Mouse (Mus musculus): ENCODE measurements around the gene Atg4c.

Atg4c gene

DNA sequence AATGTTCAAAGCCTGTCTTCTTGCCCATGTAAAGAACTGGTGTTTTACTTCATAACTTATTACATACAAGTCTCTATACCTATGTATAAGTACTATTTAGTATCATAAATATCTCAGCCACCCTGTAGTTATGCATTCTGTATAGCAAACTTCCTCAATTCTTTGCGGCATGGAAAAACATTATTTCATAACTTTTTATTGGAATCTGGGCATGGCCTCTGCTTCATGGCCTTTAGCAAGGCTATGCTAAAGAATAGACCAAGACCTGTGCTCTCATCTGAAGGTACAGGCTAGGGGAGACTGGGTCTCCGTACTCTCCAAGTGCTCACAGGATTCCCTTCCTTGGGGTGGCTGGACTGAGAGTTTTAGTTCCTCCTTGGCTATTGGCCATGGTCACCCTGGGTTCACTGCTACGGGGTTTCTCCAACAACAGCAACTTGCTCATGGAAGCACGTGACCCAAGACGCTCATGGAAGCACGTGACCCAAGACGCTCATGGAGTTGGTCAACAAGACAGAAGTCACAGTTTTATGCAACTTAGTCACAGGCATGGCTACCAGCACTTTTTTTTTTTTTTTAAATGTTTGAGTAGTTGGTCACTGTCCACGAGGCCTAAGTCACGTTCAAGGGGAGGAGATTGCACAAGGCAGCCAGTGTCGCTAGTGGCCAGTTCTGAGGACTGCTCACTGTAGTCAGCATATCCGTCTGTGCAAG lies 7.2 kb upstream of the Atg4c start:
- DNase-seq (ENCODE audit: low read depth), result no peak

DNA sequence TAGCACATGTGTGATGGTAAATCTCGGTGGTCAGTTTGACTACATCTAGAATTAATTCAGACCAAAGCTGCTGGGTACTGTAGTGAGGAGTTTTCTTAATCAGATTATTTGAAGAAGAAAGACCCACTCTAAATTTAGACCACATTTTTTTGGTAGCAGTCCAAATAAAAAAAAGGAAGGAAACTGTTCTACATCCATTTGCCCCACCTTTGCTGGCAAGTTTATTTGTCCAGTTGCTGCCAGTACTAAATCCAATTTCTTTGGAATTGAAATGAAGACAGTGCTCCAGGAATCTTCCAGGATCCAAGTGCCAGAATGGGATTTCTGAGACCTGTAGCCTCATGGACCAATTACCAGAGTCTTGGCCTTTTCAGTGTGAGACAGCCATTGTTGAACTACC lies 1.1 kb upstream of the Atg4c start:
- no peak for DNase-seq (ENCODE audit: low read depth)

- DNase-seq (ENCODE audit: low read depth), result no peak
These were observed 520 bp upstream of the Atg4c start for GRCm38 (mm10) chr4:99193214-99193613.

- DNase-seq (ENCODE audit: low read depth), result no peak
These were observed 1.1 kb downstream of the Atg4c start for GRCm38 (mm10) chr4:99194826-99195225.

- no peak for DNase-seq (ENCODE audit: low read depth)
These were observed 5.0 kb downstream of the Atg4c start for GRCm38 (mm10) chr4:99198721-99199120.

- DNase-seq (ENCODE audit: low read depth), result peak; percentile 21
These were observed 6.1 kb downstream of the Atg4c start for GRCm38 (mm10) chr4:99199757-99200251.

GRCm38 (mm10) chr4:99200383-99201136 lies 6.8 kb downstream of the Atg4c start:
- no peak for DNase-seq (ENCODE audit: low read depth)

DNA sequence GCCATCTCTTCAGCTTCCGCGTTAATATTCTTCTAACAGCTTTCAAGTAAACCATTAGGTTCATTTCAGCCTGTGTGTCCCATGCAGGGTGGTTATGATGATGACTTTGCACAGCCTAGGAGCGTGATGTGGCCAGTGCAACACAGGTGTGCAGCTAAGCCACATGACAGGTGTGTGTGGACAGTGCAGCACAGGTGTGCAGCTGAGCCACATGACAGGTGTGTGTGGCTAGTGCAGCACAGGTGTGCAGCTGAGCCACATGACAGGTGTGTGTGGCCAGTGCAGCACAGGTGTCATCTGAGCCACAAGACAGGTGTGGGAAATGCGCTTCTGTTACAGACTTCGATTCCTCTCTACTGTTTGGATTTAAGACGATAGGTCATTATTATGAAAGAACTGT lies 12.0 kb downstream of the Atg4c start:
- no peak for DNase-seq (ENCODE audit: low read depth)

DNA sequence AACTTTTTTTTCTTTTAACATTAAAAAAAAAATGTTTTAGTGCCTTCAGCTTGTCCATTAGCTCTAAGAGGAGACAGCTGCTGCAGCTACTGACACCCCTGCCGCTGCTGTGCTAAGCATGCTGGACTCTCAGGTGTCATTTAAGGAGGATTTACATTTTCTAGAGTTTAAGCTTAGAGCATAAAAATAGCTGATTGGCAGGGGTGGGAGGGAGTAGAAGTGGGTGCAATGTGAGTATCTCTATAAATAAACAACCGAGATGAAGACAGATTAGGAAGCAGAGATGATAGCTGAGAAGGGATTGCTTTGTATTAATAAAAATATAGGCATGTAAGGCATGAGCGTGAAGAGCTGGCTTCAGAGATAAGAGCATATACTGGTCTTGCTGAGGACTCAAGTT lies 12.6 kb downstream of the Atg4c start:
- no peak for DNase-seq (ENCODE audit: low read depth)

DNA sequence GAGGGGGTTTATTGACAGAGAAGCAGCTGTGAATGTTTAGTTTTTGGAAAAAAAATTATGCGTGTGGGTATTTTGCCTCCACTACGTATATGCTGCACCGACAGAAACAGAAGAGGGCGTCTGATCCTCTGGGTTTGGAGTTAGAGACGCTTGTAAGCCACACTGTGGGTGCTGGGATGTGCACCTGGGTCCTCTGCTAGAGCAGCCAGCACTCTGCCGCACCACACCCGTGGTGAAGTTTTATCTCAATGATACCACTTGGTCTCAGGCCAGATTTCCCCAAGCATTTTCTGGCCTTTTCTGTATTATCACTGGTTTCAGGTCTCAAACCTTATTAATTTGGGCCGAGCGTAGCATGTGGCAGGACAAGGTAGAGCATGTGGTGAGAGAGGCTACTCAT lies 16.4 kb downstream of the Atg4c start:
- DNase-seq (ENCODE audit: low read depth), result no peak

DNA sequence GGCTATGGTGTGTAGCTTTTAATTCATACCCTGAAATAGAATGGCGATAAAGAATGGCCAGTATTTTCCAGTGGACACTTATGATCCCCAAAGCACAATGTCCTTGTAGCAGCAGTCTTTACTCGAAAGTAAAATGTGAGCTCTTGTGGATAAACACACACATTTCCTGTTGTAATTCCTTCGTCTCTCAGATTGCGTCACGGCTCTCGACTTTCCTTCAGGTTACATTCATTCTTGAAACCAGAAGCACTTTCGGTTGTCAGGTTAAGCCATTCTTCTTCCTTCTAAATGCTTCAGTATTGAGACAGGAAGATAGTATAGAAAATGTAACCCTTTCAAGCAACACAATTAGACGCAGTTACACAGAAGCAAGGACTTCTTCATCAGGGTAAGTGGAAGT lies 17.9 kb downstream of the Atg4c start:
- no peak for DNase-seq (ENCODE audit: low read depth)

GRCm38 (mm10) chr4:99213123-99213522 lies 19.4 kb downstream of the Atg4c start:
- no peak for DNase-seq (ENCODE audit: low read depth)

GRCm38 (mm10) chr4:99222221-99222620 lies 28.5 kb downstream of the Atg4c start:
- DNase-seq (ENCODE audit: low read depth), result no peak

- no peak for DNase-seq (ENCODE audit: low read depth)
These were observed 31.1 kb downstream of the Atg4c start for GRCm38 (mm10) chr4:99224790-99225189.

GRCm38 (mm10) chr4:99227226-99227625 lies 33.5 kb downstream of the Atg4c start:
- DNase-seq (ENCODE audit: low read depth), result no peak

GRCm38 (mm10) chr4:99229371-99229770 lies 35.6 kb downstream of the Atg4c start:
- no peak for DNase-seq (ENCODE audit: low read depth)

DNA sequence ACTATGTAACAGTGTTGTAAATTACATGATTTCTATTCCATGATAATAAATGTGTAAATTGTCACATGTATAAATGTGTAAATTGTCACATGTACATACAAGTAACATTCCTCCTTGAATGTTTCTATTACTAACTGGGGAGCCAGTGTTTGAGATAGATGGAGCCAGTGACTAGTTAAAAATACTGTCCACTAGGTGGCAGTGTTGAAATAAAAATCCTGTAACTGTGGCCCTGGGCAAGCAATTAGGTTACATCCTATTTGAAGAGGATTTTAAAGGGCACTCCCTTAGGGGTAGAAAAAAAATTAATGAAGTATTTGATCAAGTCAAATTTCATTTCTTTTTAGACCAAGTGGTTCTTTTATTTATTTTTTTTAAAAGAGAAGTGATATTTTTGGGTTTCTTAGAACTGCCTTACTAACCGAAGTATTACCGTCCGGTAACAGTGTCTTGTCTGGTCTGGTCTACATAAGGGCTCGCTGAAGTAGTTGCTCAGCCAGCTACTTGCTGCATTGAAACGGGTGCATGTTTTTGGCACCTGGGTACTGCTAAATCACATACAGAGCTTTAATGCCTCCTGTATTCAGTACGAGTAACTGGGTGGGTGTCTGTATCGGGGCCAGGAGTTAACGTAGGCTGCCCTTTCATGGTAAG lies 41.6 kb downstream of the Atg4c start:
- peak; percentile 49 for DNase-seq (ENCODE audit: low read depth)

GRCm38 (mm10) chr4:99238305-99238704 lies 44.6 kb downstream of the Atg4c start:
- no peak for DNase-seq (ENCODE audit: low read depth)

GRCm38 (mm10) chr4:99241674-99242073 lies 47.9 kb downstream of the Atg4c start:
- no peak for DNase-seq (ENCODE audit: low read depth)

GRCm38 (mm10) chr4:99249358-99249757 lies 55.6 kb downstream of the Atg4c start:
- DNase-seq (ENCODE audit: low read depth), result no peak

DNA sequence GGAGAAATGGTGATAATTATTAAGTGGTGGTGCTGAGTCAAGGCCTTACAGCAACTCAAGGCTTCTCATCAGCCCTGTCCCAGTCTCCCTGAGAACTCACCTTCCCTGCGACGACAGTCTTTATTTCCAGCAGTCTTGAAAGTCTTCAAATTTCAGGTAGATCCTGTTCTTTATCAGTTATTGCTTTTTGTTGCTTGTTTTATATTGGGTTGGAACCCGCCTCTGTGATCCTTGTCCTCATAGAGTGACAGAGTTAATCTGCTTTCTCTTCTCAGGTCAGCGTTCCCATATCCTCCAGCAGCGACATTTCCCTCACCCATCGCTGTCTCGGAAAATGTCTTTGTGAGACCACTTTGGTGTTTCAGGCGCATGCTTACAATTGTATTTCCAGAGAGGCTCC lies 56.1 kb downstream of the Atg4c start:
- DNase-seq (ENCODE audit: low read depth), result no peak

DNA sequence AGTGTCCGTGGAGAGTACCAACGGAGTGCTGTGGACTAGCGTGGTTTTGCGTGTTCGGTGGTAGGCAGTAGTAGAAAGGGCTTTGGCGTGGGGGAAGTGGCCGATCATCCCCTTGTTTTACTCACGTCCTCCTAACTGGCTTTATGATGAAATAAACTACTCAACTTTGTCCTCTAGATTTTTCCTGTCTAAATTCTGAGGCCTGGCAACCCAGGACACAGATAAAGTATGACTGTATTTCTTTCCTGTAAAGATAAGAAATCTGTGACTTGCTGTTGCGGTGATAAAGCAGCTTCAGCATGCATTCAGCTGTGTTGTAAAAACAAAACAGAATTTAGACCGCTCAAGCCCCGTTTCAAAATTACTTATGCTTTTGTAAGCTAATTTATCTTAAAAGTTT lies 59.2 kb downstream of the Atg4c start:
- DNase-seq (ENCODE audit: low read depth), result no peak

DNA sequence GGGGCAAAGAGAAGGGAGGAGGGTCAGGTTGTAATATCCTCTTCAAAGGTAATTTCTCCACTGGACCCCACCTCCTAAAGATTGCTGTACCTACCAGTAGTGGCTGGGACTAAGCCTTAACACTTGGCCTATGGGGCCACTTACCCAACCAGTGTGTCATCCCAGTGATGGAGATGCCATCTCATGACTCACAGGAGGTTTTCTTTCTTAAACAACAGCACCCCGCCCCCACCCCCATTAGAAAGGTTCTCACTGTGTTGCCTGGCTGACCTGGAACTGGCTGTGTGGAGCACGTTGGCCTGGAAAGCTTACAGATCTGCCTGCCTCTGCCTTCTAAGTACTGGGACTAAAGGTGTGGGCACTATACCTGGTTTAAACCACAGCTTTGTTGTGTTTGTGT lies 69.5 kb downstream of the Atg4c start:
- DNase-seq (ENCODE audit: low read depth), result no peak

Measured in naive thymus-derived CD4-positive, alpha-beta T cell, adult 2 months (primary cell).